In the genomic region with DNA sequence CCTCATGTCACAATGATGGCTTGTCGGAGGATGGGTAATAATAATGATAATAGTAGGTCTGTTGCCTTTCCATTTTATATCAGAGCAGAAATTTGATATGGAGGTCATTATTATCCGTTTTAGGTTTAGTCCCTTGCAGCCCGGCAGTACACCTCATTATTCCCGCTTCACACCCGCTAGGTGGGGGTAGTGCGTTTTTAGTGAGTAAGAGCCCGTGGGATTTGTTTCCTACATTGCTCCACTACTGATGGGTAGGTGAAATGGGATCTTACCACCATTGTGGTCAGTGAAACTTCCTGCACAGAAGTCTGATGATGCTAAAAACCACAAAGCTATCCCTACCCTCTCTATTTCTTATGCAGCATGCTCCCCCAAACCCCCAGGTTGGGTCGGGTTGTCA, we compare ENCODE assay signal across 8 mouse cellular contexts. TPM values are rescaled to one million over a fixed set of nuclear protein-coding genes. Genes with fewer than 3 reads are reported as not detected.
A peak's percentile ranks its signal among the peaks of the same experiment; 100 is the strongest.
DNase-seq lines count a peak whose midpoint lies in the region; ATAC-seq lines count a peak whose summit lies in the region.

No protein-coding gene starts in this region.

- no peak for DNase-seq in neural tube, embryonic 11.5 days (ENCODE audit: low spot score)
- no peak for DNase-seq in neural tube, embryonic 10.5 days (ENCODE audit: extremely low spot score, low spot score)
- DNase-seq in ZHBTc4 (ENCODE audit: low read depth, low spot score): peak; percentile 91
- peak; percentile 76 for DNase-seq in right cerebral cortex, postnatal 4 days
- DNase-seq in gastrocnemius, adult 18-20 months (ENCODE audit: low spot score): no peak

- peak overlapping the region; percentile 81 for H3K9ac ChIP-seq in neural tube, embryonic 11.5 days (ENCODE audit: low read length)
- peak overlapping the region; percentile 93 for H3K9ac ChIP-seq in embryonic facial prominence, embryonic 13.5 days
- H3K9ac ChIP-seq in lung, embryonic 16.5 days (ENCODE audit: low read length): peak overlapping the region; percentile 87

- 0 out of 2 replicates have a peak, but pooled peaks cover 3% of the 10 kb centered on the region for H3K4me1 ChIP-seq in neural tube, embryonic 11.5 days (ENCODE audit: control insufficient read depth, insufficient read depth, low read length)
- H3K4me1 ChIP-seq in embryonic facial prominence, embryonic 13.5 days: peaks cover 13% of the 10 kb centered on the region
- peaks cover 9% of the 10 kb centered on the region for H3K4me1 ChIP-seq in lung, embryonic 16.5 days (replicated peaks; ENCODE audit: control insufficient read depth, insufficient read depth, low read length)

- peak overlapping the region; percentile 44 for H3K4me2 ChIP-seq in neural tube, embryonic 11.5 days (ENCODE audit: low read depth)
- peak overlapping the region; percentile 79 for H3K4me2 ChIP-seq in embryonic facial prominence, embryonic 13.5 days
- peak overlapping the region; percentile 71 for H3K4me2 ChIP-seq in lung, embryonic 16.5 days (ENCODE audit: low read depth, low read length)

- H3K27ac ChIP-seq in neural tube, embryonic 11.5 days (ENCODE audit: low read depth, low read length): peak overlapping the region; percentile 75; the same call in 1 of the 2 replicates
- peak overlapping the region; percentile 89 for H3K27ac ChIP-seq in embryonic facial prominence, embryonic 13.5 days
- peak overlapping the region; percentile 89 for H3K27ac ChIP-seq in lung, embryonic 16.5 days (ENCODE audit: low read length)

- H3K4me3 ChIP-seq in neural tube, embryonic 11.5 days (ENCODE audit: low read depth, low read length): peak overlapping the region; percentile 82
- H3K4me3 ChIP-seq in embryonic facial prominence, embryonic 13.5 days: peak overlapping the region; percentile 94
- peak overlapping the region; percentile 72 for H3K4me3 ChIP-seq in lung, embryonic 16.5 days (ENCODE audit: low read length)

- peak; percentile 75 for ATAC-seq in neural tube, embryonic 11.5 days (ENCODE audit: insufficient read depth, low FRiP score, low TSS enrichment)
- ATAC-seq in embryonic facial prominence, embryonic 13.5 days (ENCODE audit: insufficient number of reproducible peaks, insufficient read depth, low FRiP score, low TSS enrichment, low read depth): peak; percentile 80
- peak; percentile 44 for ATAC-seq in inflammation-experienced regulatory T-cells, adult 6 months
- ATAC-seq in lung, embryonic 16.5 days (ENCODE audit: low read depth): peak; percentile 87

- no peaks in the 10 kb centered on the region for H3K36me3 ChIP-seq in neural tube, embryonic 11.5 days (ENCODE audit: control insufficient read depth, insufficient read depth, low read length)
- H3K36me3 ChIP-seq in embryonic facial prominence, embryonic 13.5 days: no peaks in the 10 kb centered on the region
- H3K36me3 ChIP-seq in lung, embryonic 16.5 days (ENCODE audit: control insufficient read depth, insufficient read depth, low read length): no peaks in the 10 kb centered on the region

- no peaks in the 10 kb centered on the region for H3K9me3 ChIP-seq in neural tube, embryonic 11.5 days (ENCODE audit: control insufficient read depth, low read length)
- no peaks in the 10 kb centered on the region for H3K9me3 ChIP-seq in embryonic facial prominence, embryonic 13.5 days
- no peaks in the 10 kb centered on the region for H3K9me3 ChIP-seq in lung, embryonic 16.5 days (ENCODE audit: control insufficient read depth, low read length)

- H3K27me3 ChIP-seq in neural tube, embryonic 11.5 days (ENCODE audit: control insufficient read depth, insufficient read depth, low read length): no peaks in the 10 kb centered on the region
- no peaks in the 10 kb centered on the region for H3K27me3 ChIP-seq in embryonic facial prominence, embryonic 13.5 days
- H3K27me3 ChIP-seq in lung, embryonic 16.5 days (ENCODE audit: control insufficient read depth, insufficient read depth, low read depth, low read length): no peaks in the 10 kb centered on the region

- WGBS in neural tube, embryonic 11.5 days: 6% methylated on average over 8 of the region's 8 CpGs
- WGBS in embryonic facial prominence, embryonic 13.5 days: 4% methylated on average over 8 of the region's 8 CpGs
- WGBS in lung, embryonic 16.5 days: 5% methylated on average over 8 of the region's 8 CpGs

RNA-seq across cellular contexts. Expression of a gene that starts 0.5 kb away (rescaled TPM):
- polyA plus RNA-seq in neural tube, embryonic 11.5 days (2014; fragmentation: Nextera tagmentation; extraction: Ambion mirVana): 5.1 and 5.3 TPM in 2 replicates
- polyA plus RNA-seq in embryonic facial prominence, embryonic 13.5 days (2015; fragmentation: Nextera tagmentation; extraction: Ambion mirVana): 4.0 and 5.3 TPM in 2 replicates
- under 1 TPM; 0.35 to 0.78 (median 0.58) TPM for polyA plus RNA-seq in inflammation-experienced regulatory T-cells, adult 6 months (2017; shearing (Covaris generic))
- 11.2 and 12.5 TPM in 2 replicates for polyA plus RNA-seq in lung, embryonic 16.5 days (2015; fragmentation: Nextera tagmentation; extraction: Ambion mirVana)
- total RNA-seq in gastrocnemius, adult 18-20 months (2021): under 1 TPM; 0.50 to 0.85 TPM

RNA-seq across cellular contexts. Expression of a gene that starts 0.6 kb away (rescaled TPM):
- polyA plus RNA-seq in neural tube, embryonic 11.5 days (2014; fragmentation: Nextera tagmentation; extraction: Ambion mirVana): 79.4 TPM in 2 replicates
- polyA plus RNA-seq in embryonic facial prominence, embryonic 13.5 days (2015; fragmentation: Nextera tagmentation; extraction: Ambion mirVana): 92.5 and 106 TPM in 2 replicates
- 10 to 100 TPM; 22.2 to 29.9 (median 23.3) TPM for polyA plus RNA-seq in inflammation-experienced regulatory T-cells, adult 6 months (2017; shearing (Covaris generic))
- 79.3 and 84.0 TPM in 2 replicates for polyA plus RNA-seq in lung, embryonic 16.5 days (2015; fragmentation: Nextera tagmentation; extraction: Ambion mirVana)
- total RNA-seq in gastrocnemius, adult 18-20 months (2021): 10 to 100 TPM; 46.9 to 51.1 TPM

Comparison
In these comparisons a context has a peak if more than half of its experiments do, and no peak if none do; other contexts are left out.
1. DNase-seq: peak in ZHBTc4 (single experiment) and right cerebral cortex, postnatal 4 days (single experiment); none in neural tube, embryonic 11.5 days (single experiment), neural tube, embryonic 10.5 days (single experiment) and gastrocnemius, adult 18-20 months (single experiment).
2. Peak in every context shown above with its lines, with median percentiles within 50 percentile points of each other: ATAC-seq, H3K27ac ChIP-seq, H3K4me2 ChIP-seq, H3K4me3 ChIP-seq and H3K9ac ChIP-seq.